Mouse (Mus musculus) embryo, embryonic 9.5 days (tissue): Measurements from ENCODE around the gene Vmn1r50.
"Not testable (repeated sequence)": the region's sequence is repeated elsewhere in the genome, so short reads cannot be mapped to it uniquely, and the experiment has no call there.

Experiments
- DNase-seq: peaks from one replicate; pipeline ENCODE4 v3.0.0-alpha.2; 2017; ENCODE audit errors: extremely low spot score

Vmn1r50 gene

DNA sequence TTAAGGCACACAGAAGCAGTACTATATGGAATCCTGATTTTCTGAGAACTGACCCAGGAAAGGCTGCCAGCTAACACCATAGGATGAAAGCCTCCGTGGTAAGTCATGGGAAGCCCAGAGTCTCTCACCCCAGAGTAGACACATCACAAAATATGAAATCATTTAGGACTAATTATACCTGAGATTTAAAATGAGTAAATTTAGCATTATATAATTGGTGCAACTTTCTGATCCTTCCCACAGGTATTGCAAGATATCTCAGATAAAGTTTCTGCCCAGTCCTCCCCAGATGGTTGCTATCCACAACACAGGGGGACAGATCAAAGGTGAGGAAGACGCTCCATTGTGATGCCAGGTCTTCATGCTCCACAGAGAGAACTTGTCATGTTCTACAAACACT lies at the start of gene Vmn1r50:
TSS of gene Vmn1r50 (plus strand) at position 301 of the 400 bp plus-strand sequence.
- no peak for DNase-seq

DNA sequence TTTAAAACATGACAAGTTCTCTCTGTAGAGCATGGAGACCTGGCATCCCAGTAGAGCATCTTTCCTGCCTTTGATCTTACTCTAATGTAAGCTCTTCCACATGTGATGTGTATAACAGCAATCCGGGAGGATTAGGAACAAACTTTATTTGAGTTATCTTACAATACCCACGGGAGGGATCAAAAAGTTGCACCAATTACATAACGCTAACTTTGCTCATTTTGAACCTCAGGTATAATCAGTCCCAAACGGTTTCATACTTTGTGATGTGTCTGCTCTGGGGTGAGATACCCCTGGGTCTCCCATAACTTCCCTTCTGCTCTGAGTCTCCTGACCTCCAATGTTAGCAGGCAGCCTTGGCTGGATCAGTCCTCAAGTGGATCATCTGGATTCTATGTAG lies 22.8 kb upstream of the Vmn1r50 start, which contains the start of gene Vmn1r49:
TSS of gene Vmn1r49 (minus strand) at position 101 of the 400 bp plus-strand sequence.
- no peak for DNase-seq

DNA sequence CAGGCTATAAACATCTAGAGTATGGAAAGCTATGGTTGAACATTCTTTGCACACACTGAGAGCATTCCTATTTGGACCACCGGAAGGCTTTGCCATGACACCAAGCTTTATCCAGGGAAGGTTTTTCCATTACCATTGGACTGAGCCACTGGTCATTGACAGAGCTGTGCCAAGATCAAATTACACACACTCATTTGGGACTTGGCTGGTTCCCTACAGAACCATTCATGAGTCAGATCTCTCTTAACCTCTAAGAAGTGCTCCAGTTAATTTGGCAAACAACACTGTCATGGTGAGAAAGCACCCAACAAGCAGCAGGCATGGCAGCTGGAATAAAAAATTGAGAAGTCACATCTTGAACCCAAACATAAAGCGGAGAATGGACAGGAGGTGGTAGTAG lies 664 bp upstream of the Vmn1r50 start:
- DNase-seq, result no peak

DNA sequence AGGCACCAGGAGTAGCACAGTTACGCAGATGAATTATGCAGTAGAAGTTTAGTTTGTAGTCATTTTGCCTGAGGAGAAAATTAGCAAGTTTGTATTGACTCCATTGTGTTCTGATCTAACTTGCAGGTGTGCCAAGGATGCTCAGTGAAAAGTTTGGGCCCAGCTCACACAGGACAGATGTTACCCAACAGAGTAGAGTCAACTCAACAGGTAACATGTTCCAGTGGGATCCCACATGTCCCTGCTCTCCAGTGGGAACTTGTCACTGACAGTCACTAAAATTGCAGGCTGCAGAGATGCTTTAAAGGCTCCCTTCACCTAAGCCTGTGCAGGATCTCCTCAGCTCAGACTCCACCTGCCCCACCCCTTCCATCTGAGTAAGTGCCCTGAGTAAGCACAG lies 21.1 kb downstream of the Vmn1r50 start, which contains the start of gene Vmn1r51:
TSS of gene Vmn1r51 (plus strand) at position 301 of the 400 bp plus-strand sequence.
- DNase-seq, result not testable (repeated sequence)
